ENCODE assay signal across 18 mouse cellular contexts in the genomic region with DNA sequence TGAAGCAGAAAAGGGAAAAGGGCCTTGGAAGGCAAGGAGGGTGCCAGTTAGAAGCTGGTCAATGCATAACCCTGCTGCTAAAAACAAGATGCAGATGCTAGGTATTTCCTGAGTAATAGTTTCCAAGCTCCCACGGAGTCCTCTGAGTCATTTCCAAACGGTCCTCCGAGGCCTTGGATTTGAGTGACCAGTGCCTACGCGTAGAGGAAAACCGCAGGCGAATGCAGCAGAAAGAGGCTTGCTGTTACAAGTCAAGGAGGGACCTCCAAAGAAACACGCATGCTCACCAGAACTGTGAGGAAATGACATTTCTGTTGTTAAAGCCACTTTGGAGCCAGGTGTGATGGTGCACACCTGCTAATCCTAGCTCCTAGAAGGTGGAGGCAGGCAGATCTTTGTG. TPM values are rescaled to one million over a fixed set of nuclear protein-coding genes. Genes with fewer than 3 reads are reported as not detected.
"Had no signal": no experiment of that assay in that cellular context is flagged by ENCODE, and none has a peak within 500 bp of the region (broad histone marks: within the 10 kb centered on the region; RNA-seq: fewer than 3 reads in every experiment).

No protein-coding gene starts in this region.

- ATAC-seq: liver, embryonic 12.5 days; midbrain, embryonic 16.5 days had no signal

- H3K4me1 ChIP-seq: limb, embryonic 15.5 days; midbrain, embryonic 10.5 days; neural tube, embryonic 13.5 days had no signal

- H3K4me2 ChIP-seq: limb, embryonic 15.5 days; liver, embryonic 12.5 days; lung, embryonic 14.5 days; neural tube, embryonic 13.5 days had no signal

- H3K27ac ChIP-seq: limb, embryonic 15.5 days; liver, embryonic 12.5 days; midbrain, embryonic 10.5 days; neural tube, embryonic 13.5 days had no signal

- H3K36me3 ChIP-seq: limb, embryonic 15.5 days; liver, embryonic 12.5 days; midbrain, embryonic 10.5 days; neural tube, embryonic 13.5 days had no signal

- DNase-seq: kidney, postnatal 25 days; layer of hippocampus, postnatal 36 days; lung, embryonic 14.5 days; lung, postnatal 10 days; lung, postnatal 4 days; right cerebral cortex, adult 18-20 months; thymus, adult 18-20 months; thymus, postnatal 25 days had no signal

- H3K4me3 ChIP-seq: limb, embryonic 15.5 days; liver, embryonic 12.5 days; midbrain, embryonic 10.5 days; neural tube, embryonic 13.5 days had no signal

- H3K9me3 ChIP-seq: limb, embryonic 15.5 days; liver, embryonic 12.5 days; midbrain, embryonic 10.5 days; neural tube, embryonic 13.5 days had no signal

- H3K9ac ChIP-seq: limb, embryonic 15.5 days; liver, embryonic 12.5 days; lung, embryonic 14.5 days; neural tube, embryonic 13.5 days had no signal

- H3K27me3 ChIP-seq: limb, embryonic 15.5 days; liver, embryonic 12.5 days; neural tube, embryonic 13.5 days had no signal

RNA-seq across cellular contexts. Expression of gene Tmed6, which starts 42.0 kb away (rescaled TPM):
- total RNA-seq: layer of hippocampus, postnatal 36 days; left cerebral cortex, adult 8-10 months; left cerebral cortex, postnatal 25 days; megakaryocyte, adult 5-6 weeks had no signal
- polyA plus RNA-seq: limb, embryonic 11.5 days; limb, embryonic 15.5 days; midbrain, embryonic 10.5 days; midbrain, embryonic 16.5 days; neural tube, embryonic 13.5 days; urinary bladder, adult 2 months had no signal
